ENCODE assay signal across 11 mouse cellular contexts in the genomic region with DNA sequence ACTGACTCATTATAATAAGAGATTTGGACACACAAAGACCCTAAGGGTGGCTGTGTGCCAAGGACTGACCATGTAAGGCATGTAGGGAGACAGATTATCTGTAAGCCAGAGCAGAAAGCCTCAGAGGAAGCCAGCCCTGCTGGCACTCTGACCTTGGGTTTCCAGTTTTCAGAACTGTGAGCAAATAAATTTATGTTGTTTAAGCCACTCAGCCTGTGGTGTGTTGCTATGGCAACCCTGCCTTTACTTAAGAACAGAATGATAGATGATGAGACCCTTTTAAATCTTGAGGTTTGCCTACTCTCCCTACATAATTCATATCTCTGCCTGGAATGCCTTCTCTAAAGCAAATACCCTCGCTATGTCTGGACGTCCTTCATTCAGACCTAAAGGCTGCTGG.
A peak's percentile ranks its signal among the peaks of the same experiment; 100 is the strongest.
DNase-seq lines count a peak whose midpoint lies in the region; ATAC-seq lines count a peak whose summit lies in the region.
"Had no signal": no experiment of that assay in that cellular context is flagged by ENCODE, and none has a peak within 500 bp of the region (broad histone marks: within the 10 kb centered on the region; RNA-seq: fewer than 3 reads in every experiment).

No protein-coding gene starts in this region.

- no peaks in the 10 kb centered on the region for H3K36me3 ChIP-seq in hindbrain, embryonic 16.5 days (ENCODE audit: control insufficient read depth, insufficient read depth, low read length)
- H3K36me3 ChIP-seq in hindbrain, embryonic 11.5 days (ENCODE audit: control insufficient read depth, insufficient read depth, low read length): no peaks in the 10 kb centered on the region
- no peaks in the 10 kb centered on the region for H3K36me3 ChIP-seq in neural tube, embryonic 15.5 days
- H3K36me3 ChIP-seq: embryonic facial prominence, embryonic 15.5 days; G1E had no signal

- H3K27me3 ChIP-seq in hindbrain, embryonic 16.5 days (replicated peaks; ENCODE audit: control insufficient read depth, insufficient read depth, low read length): no peaks in the 10 kb centered on the region
- no peaks in the 10 kb centered on the region for H3K27me3 ChIP-seq in hindbrain, embryonic 11.5 days (ENCODE audit: control insufficient read depth, insufficient read depth, low read length)
- no peaks in the 10 kb centered on the region for H3K27me3 ChIP-seq in neural tube, embryonic 15.5 days (replicated peaks)
- H3K27me3 ChIP-seq: embryonic facial prominence, embryonic 15.5 days; megakaryocyte, embryonic 14.5 days had no signal

- 38% methylated on average over 2 of the region's 2 CpGs for WGBS in hindbrain, embryonic 16.5 days
- 62% methylated on average over 2 of the region's 2 CpGs for WGBS in hindbrain, embryonic 11.5 days
- WGBS in neural tube, embryonic 15.5 days: 34% methylated on average over 2 of the region's 2 CpGs

- DNase-seq in hindbrain, embryonic 11.5 days (ENCODE audit: low spot score): no peak
- DNase-seq in neural tube, embryonic 10.5 days (ENCODE audit: extremely low spot score, low spot score): no peak
- DNase-seq in mesoderm, embryonic 11.5 days (ENCODE audit: low read depth, low spot score): peak; percentile 67
- no peak for DNase-seq in layer of hippocampus, adult 18-20 months (ENCODE audit: low spot score in 2 of 2)
- DNase-seq: right cerebral cortex, adult 18-20 months had no signal

- ATAC-seq in hindbrain, embryonic 16.5 days: peak; percentile 37; the same call in 1 of the 2 replicates
- ATAC-seq in hindbrain, embryonic 11.5 days (ENCODE audit: low FRiP score): no peak
- ATAC-seq in neural tube, embryonic 15.5 days (ENCODE audit: low FRiP score): 0 out of 2 replicates have a peak, but pooled peaks have one; percentile 38

- no peak overlapping the region for H3K4me3 ChIP-seq in hindbrain, embryonic 16.5 days (ENCODE audit: low read length)
- H3K4me3 ChIP-seq in hindbrain, embryonic 11.5 days (ENCODE audit: low read depth, low read length): no peak overlapping the region
- no peak overlapping the region for H3K4me3 ChIP-seq in neural tube, embryonic 15.5 days (replicated peaks)
- no peak overlapping the region for H3K4me3 ChIP-seq in brown adipose tissue, adult 24 weeks (ENCODE audit: insufficient read depth, low read depth, low read length)
- H3K4me3 ChIP-seq: embryonic facial prominence, embryonic 15.5 days had no signal

- H3K9ac ChIP-seq in hindbrain, embryonic 16.5 days (ENCODE audit: low read depth, low read length): no peak overlapping the region
- no peak overlapping the region for H3K9ac ChIP-seq in hindbrain, embryonic 11.5 days (ENCODE audit: low read depth, low read length)
- H3K9ac ChIP-seq in neural tube, embryonic 15.5 days (replicated peaks): no peak overlapping the region
- H3K9ac ChIP-seq: embryonic facial prominence, embryonic 15.5 days had no signal

- H3K9me3 ChIP-seq in hindbrain, embryonic 16.5 days (ENCODE audit: control insufficient read depth, low read length): no peaks in the 10 kb centered on the region
- H3K9me3 ChIP-seq in hindbrain, embryonic 11.5 days (ENCODE audit: control insufficient read depth, low read length): no peaks in the 10 kb centered on the region
- no peaks in the 10 kb centered on the region for H3K9me3 ChIP-seq in neural tube, embryonic 15.5 days (replicated peaks)
- H3K9me3 ChIP-seq: embryonic facial prominence, embryonic 15.5 days; megakaryocyte, embryonic 14.5 days had no signal

- H3K4me1 ChIP-seq in hindbrain, embryonic 16.5 days (ENCODE audit: control insufficient read depth, insufficient read depth, low read depth, low read length): no peaks in the 10 kb centered on the region
- H3K4me1 ChIP-seq in hindbrain, embryonic 11.5 days (replicated peaks; ENCODE audit: control insufficient read depth, insufficient read depth, low read length): no peaks in the 10 kb centered on the region
- H3K4me1 ChIP-seq in neural tube, embryonic 15.5 days: peaks cover 5% of the 10 kb centered on the region; the same call in 1 of the 2 replicates
- H3K4me1 ChIP-seq in brown adipose tissue, adult 24 weeks (ENCODE audit: control insufficient read depth, insufficient read depth, insufficient read length, low read length): peaks cover 46% of the 10 kb centered on the region

- no peak overlapping the region for H3K27ac ChIP-seq in hindbrain, embryonic 16.5 days (ENCODE audit: low read depth, low read length)
- H3K27ac ChIP-seq in hindbrain, embryonic 11.5 days (ENCODE audit: low read depth, low read length): no peak overlapping the region
- no peak overlapping the region for H3K27ac ChIP-seq in neural tube, embryonic 15.5 days (replicated peaks)
- H3K27ac ChIP-seq in brown adipose tissue, adult 24 weeks (replicated peaks; ENCODE audit: low read depth, low read length): peak overlapping the region; percentile 40
- H3K27ac ChIP-seq: embryonic facial prominence, embryonic 15.5 days had no signal

- no peak overlapping the region for H3K4me2 ChIP-seq in hindbrain, embryonic 16.5 days (ENCODE audit: low read length)
- no peak overlapping the region for H3K4me2 ChIP-seq in hindbrain, embryonic 11.5 days (replicated peaks; ENCODE audit: low read depth, low read length)
- no peak overlapping the region for H3K4me2 ChIP-seq in neural tube, embryonic 15.5 days
- H3K4me2 ChIP-seq: embryonic facial prominence, embryonic 15.5 days had no signal
